Mouse (Mus musculus) cerebellum, adult 2 months (tissue): ENCODE measurements around the gene Aldh1l1. TPM values are rescaled to one million over a fixed set of nuclear protein-coding genes. Genes with fewer than 3 reads are reported as not detected.
A peak's percentile ranks its signal among the peaks of the same experiment; 100 is the strongest.

Experiments
- DNase-seq, 2 experiments: peaks; one replicate each; pipeline ENCODE4 v3.0.0; 2021
- H3K27ac ChIP-seq: fragments of 200-500 bp; 2 replicates; pipeline ENCODE4 v1.5.1; 2012; ENCODE audit warnings: low read length, control low read depth, inconsistent platforms; ENCODE audit not compliant: insufficient read depth
- H3K27me3 ChIP-seq: fragments of 200-500 bp; 2 replicates; pipeline ENCODE4 v1.6.1; 2012; ENCODE audit warnings: inconsistent platforms, mild to moderate bottlenecking, low read length, moderate library complexity; ENCODE audit not compliant: control insufficient read depth, insufficient read depth
- H3K4me1 ChIP-seq: fragments of 200-500 bp; 2 replicates; pipeline ENCODE4 v1.6.1; 2011; ENCODE audit warnings: low read length; ENCODE audit not compliant: control insufficient read depth, insufficient read depth
- H3K4me3 ChIP-seq: fragments of 200-500 bp; replicated peaks from 2 replicates; pipeline ENCODE3; 2011; ENCODE audit warnings: mild to moderate bottlenecking, low read depth, low read length, control low read depth; ENCODE audit not compliant: insufficient read depth
- CTCF ChIP-seq: fragments of 200-500 bp; IDR thresholded peaks from 2 replicates; pipeline ENCODE4 v1.5.1; 2011; ENCODE audit warnings: low read depth, mild to moderate bottlenecking, control low read depth, low read length, moderate library complexity, borderline replicate concordance; ENCODE audit not compliant: insufficient read depth
- POLR2A ChIP-seq: fragments of 200-500 bp; IDR thresholded peaks from 2 replicates; pipeline ENCODE4 v1.6.1; 2011; ENCODE audit warnings: low read length, control low read depth, borderline replicate concordance; ENCODE audit not compliant: insufficient read depth
- WGBS: fragments of 180-500 bp; shearing (Covaris S2); methylation state at CpG from one replicate; pipeline ENCODE4 v1.1.7; 2018; 5-methylcytosine and 5-hydroxymethylcytosine counted together
- polyA plus RNA-seq: library from polyadenylated mRNA; depleted of rRNA; stranded (reverse); fragments of >200 nt; gene quantifications from 2 replicates; pipeline ENCODE4 v1.2.3, GENCODE M21; 2012

The Aldh1l1 gene
- polyA plus RNA-seq, 1 experiment = 50.1 TPM

- Histone ChIP-seq H3K27ac (no peak overlapping the region), H3K4me3 (no peak overlapping the region), H3K4me1 (peaks cover 10% of the 10 kb centered on the region), H3K27me3 (no peaks in the 10 kb centered on the region)
- DNase-seq = no peak
- 89% methylated on average over 5 of the region's 5 CpGs for WGBS
- TF ChIP-seq POLR2A = no peak
- TF ChIP-seq CTCF = no peak
Measured at GRCm38 (mm10) chr6:90513074-90513856, 27.0 kb downstream of the Aldh1l1 start.

DNA sequence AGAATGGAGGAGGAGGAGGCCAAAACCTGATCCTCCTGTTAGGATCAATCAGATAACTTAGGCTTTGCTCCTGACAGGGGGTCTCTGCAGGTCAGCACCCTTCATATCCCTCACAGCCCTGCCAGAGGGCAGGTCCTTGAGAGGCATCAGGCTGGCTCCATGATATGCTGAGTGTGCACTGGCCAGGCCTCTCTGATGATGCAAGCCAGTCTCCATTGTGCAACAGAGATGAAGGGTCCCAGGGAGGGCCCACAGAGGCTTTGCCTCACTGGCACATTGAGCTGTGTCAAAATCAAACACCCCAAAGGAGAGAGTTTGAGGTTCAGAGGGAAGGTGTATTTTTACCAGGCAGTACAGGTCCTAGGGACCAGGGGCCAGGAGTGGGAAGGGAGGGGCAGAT, 28.1 kb downstream of the Aldh1l1 start:
- Histone ChIP-seq H3K27ac (no peak overlapping the region), H3K4me3 (no peak overlapping the region), H3K4me1 (peaks cover 3% of the 10 kb centered on the region), H3K27me3 (no peaks in the 10 kb centered on the region)
- TF ChIP-seq POLR2A (no peak), CTCF (no peak)
- DNase-seq = no peak

DNA sequence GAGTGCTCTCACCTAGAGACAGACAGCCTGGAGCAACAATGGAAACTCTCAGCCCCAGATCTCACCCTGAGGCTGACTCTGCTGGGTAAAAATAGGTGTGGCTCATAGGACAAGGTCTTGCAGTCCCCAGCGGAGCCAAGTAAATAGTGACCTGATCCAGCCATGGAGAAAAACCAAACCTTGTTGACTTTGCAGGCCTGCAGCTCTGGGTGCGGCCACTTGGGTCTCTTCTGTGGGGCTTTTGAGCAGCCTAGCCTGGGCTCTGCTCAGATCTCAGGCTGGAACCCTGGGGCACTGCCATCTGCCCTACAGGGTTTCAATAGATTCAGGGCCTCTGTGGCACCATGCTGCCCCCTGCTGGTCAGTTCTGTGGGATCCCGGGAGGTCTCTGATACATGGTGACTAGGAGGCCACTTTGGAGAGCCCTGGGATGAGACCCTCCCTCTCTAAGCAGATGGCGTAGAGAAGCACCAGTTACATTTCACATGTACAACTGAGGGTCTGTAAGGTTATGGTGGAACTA, 28.7 kb downstream of the Aldh1l1 start:
- Histone ChIP-seq H3K27ac (no peak overlapping the region), H3K4me1 (peaks cover 3% of the 10 kb centered on the region), H3K4me3 (no peak overlapping the region), H3K27me3 (no peaks in the 10 kb centered on the region)
- TF ChIP-seq CTCF = peak; percentile 90
- no peak for TF ChIP-seq POLR2A
- DNase-seq = peak; percentile 91 to 95
- WGBS = 32% methylated on average over 4 of the region's 4 CpGs

DNA sequence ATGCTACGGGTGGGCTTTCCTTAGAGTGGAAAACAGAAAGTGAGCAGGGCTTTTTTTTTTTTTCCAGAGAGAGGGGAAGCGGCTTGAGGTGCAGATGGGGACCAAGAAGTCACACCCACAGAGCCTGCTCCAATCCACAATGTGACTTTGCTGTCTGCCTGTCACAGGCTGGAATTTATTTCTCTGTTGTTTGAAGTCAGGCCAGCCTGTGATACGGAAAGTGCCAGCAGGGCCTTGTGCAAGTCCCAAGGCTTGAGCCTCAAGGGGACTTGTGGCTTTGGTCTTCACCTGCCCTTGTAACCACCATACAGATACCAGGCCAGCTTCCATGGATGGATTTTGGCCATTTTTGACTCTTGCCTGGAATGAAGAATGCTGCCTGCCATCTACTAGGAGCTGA, 32.7 kb downstream of the Aldh1l1 start:
- DNase-seq = no peak
- WGBS = 56% methylated on average over 3 of the region's 3 CpGs
- no peak overlapping the region for H3K27ac ChIP-seq
- H3K27me3 ChIP-seq = no peaks in the 10 kb centered on the region
- no peak for TF ChIP-seq CTCF
- TF ChIP-seq POLR2A = no peak
- peaks cover 3% of the 10 kb centered on the region for H3K4me1 ChIP-seq
- H3K4me3 ChIP-seq = no peak overlapping the region

GRCm38 (mm10) chr6:90519375-90519774, 33.1 kb downstream of the Aldh1l1 start:
- H3K27ac ChIP-seq = no peak overlapping the region
- no peak overlapping the region for H3K4me3 ChIP-seq
- DNase-seq = no peak
- TF ChIP-seq POLR2A (no peak), CTCF (no peak)
- 62% methylated on average over 5 of the region's 5 CpGs for WGBS
- peaks cover 3% of the 10 kb centered on the region for H3K4me1 ChIP-seq
- H3K27me3 ChIP-seq = no peaks in the 10 kb centered on the region

- H3K27ac ChIP-seq = no peak overlapping the region
- DNase-seq = no peak
- WGBS = 70% methylated on average over 3 of the region's 3 CpGs
- H3K27me3 ChIP-seq = no peaks in the 10 kb centered on the region
- TF ChIP-seq POLR2A (no peak), CTCF (no peak)
- no peaks in the 10 kb centered on the region for H3K4me1 ChIP-seq
- H3K4me3 ChIP-seq = no peak overlapping the region
Measured at GRCm38 (mm10) chr6:90526406-90526805, 40.2 kb downstream of the Aldh1l1 start.

DNA sequence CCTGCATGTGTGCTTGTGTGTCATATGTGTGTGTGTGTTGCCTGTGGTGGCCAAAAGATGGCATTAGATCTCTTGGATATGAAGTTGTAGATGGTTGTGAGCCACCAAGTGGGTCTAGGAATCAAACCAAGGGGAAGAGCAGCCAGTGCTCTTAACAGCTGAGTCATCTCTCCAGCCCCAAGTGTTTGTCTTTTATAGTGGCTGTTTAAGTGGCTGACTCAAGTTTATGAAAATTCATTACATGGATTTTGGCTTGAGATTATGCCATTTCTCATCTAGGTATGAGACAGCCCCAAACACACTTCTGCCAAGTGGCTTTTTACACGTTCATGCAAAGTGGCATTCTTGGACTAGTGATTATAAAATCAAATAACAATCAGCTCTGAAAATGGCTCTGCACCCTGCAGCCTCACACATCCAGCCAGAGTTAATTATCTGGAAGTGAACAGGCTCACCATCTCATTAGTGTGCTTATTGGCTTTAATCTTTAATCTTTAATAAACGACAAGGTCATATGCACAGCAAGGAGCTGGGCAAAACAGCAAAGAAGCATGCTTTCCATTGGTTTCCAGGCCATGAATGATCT, 43.3 kb downstream of the Aldh1l1 start:
- no peak for DNase-seq
- Histone ChIP-seq H3K4me3 (no peak overlapping the region), H3K27ac (no peak overlapping the region), H3K27me3 (no peaks in the 10 kb centered on the region), H3K4me1 (peaks cover 4% of the 10 kb centered on the region)
- 36% methylated on average over 2 of the region's 2 CpGs for WGBS
- TF ChIP-seq CTCF (no peak), POLR2A (no peak)

DNA sequence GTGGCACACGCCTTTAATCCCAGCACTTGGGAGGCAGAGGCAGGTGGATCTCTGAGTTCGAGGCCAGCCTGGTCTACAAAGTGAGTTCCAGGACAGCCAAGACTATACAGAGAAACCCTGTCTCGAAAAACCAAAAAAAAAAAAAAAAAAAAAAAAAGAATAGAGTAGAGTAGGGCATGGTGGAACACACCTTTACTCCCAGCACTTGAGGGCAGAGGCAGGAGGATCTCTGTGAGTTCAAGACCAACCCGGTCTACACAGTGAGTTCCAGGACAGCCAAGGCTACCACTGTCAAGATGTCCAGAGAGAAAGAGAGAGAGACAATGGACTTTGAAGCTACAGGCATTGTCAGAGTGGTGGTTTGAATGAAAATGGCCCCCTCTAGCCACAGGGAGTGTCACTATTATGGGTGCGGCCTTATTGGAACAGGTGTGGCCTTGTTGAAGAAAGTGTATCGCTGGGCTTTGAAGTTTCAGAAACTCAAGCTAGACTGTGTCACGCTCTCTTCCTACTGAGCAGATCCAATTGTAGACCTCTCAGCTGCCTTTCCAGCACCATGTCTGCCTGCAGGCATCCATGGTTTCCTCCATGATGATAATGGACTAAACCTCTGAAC, 46.5 kb downstream of the Aldh1l1 start:
- TF ChIP-seq CTCF = no peak
- TF ChIP-seq POLR2A = no peak
- H3K27me3 ChIP-seq = no peaks in the 10 kb centered on the region
- H3K4me3 ChIP-seq = no peak overlapping the region
- 96% methylated on average over 6 of the region's 7 CpGs for WGBS
- no peak overlapping the region for H3K27ac ChIP-seq
- peaks cover 13% of the 10 kb centered on the region for H3K4me1 ChIP-seq
- DNase-seq = no peak
